ENCODE assay signal across 8 mouse cellular contexts in genomic region chr19:7279114-7279513, GRCm38 (mm10). TPM values are rescaled to one million over a fixed set of nuclear protein-coding genes. Genes with fewer than 3 reads are reported as not detected.
DNase-seq lines count a peak whose midpoint lies in the region; ATAC-seq and TF ChIP-seq lines count a peak whose summit lies in the region.

No protein-coding gene starts in this region.

- H3K9ac ChIP-seq in forebrain, postnatal 0 days = no peak overlapping the region
- peak overlapping the region; percentile 4; the same call in 1 of the 2 replicates for H3K9ac ChIP-seq in hindbrain, embryonic 15.5 days
- H3K9ac ChIP-seq in liver, embryonic 12.5 days = no peak overlapping the region
- H3K9ac ChIP-seq in neural tube, embryonic 13.5 days = peak overlapping the region; percentile 27

- 37% methylated on average over 6 of the region's 6 CpGs for WGBS in forebrain, postnatal 0 days
- 32% methylated on average over 6 of the region's 6 CpGs for WGBS in hindbrain, embryonic 15.5 days
- 66% methylated on average over 6 of the region's 6 CpGs for WGBS in liver, embryonic 12.5 days (ENCODE audit: insufficient replicate concordance)
- 37% methylated on average over 6 of the region's 6 CpGs for WGBS in neural tube, embryonic 13.5 days

- peak; percentile 65 for TF ChIP-seq CTCF in forebrain, postnatal 0 days (IDR thresholded peaks at IDR 0.05; ENCODE audit: low read depth)

- H3K4me3 ChIP-seq in forebrain, postnatal 0 days (ENCODE audit: low read depth, low read length) = no peak overlapping the region
- H3K4me3 ChIP-seq in hindbrain, embryonic 15.5 days = no peak overlapping the region
- H3K4me3 ChIP-seq in liver, embryonic 12.5 days = no peak overlapping the region
- H3K4me3 ChIP-seq in neural tube, embryonic 13.5 days = no peak overlapping the region

- H3K4me1 ChIP-seq in forebrain, postnatal 0 days (ENCODE audit: insufficient read depth) = no peaks in the 10 kb centered on the region
- H3K4me1 ChIP-seq in hindbrain, embryonic 15.5 days (replicated peaks) = peaks cover 48% of the 10 kb centered on the region
- peaks cover 15% of the 10 kb centered on the region for H3K4me1 ChIP-seq in liver, embryonic 12.5 days
- H3K4me1 ChIP-seq in neural tube, embryonic 13.5 days (replicated peaks) = peaks cover 51% of the 10 kb centered on the region

- peaks cover 84% of the 10 kb centered on the region for H3K36me3 ChIP-seq in forebrain, postnatal 0 days (ENCODE audit: insufficient read depth)
- peaks cover 49% of the 10 kb centered on the region for H3K36me3 ChIP-seq in hindbrain, embryonic 15.5 days
- H3K36me3 ChIP-seq in liver, embryonic 12.5 days = peaks cover 97% of the 10 kb centered on the region
- peaks cover 96% of the 10 kb centered on the region for H3K36me3 ChIP-seq in neural tube, embryonic 13.5 days

- ATAC-seq in forebrain, postnatal 0 days = peak; percentile 34
- no peak for ATAC-seq in hindbrain, embryonic 15.5 days (ENCODE audit: low FRiP score, low read depth)
- ATAC-seq in liver, embryonic 12.5 days = peak; percentile 8; the same call in 1 of the 2 replicates
- ATAC-seq in neural tube, embryonic 13.5 days (ENCODE audit: low read depth) = peak; percentile 21

- DNase-seq in cerebellum, adult 9-11 months = peak; percentile 37
- DNase-seq in cerebellum, postnatal 36 days = no peak
- DNase-seq in R1 (ENCODE audit: low read depth, low spot score) = peak; percentile 72
- DNase-seq in forebrain, postnatal 0 days = peak; percentile 52
- DNase-seq in yolk sac, embryonic 10.5 days (ENCODE audit: low spot score) = no peak

- H3K9me3 ChIP-seq in forebrain, postnatal 0 days (ENCODE audit: low read length) = no peaks in the 10 kb centered on the region
- H3K9me3 ChIP-seq in hindbrain, embryonic 15.5 days = no peaks in the 10 kb centered on the region
- H3K9me3 ChIP-seq in liver, embryonic 12.5 days (replicated peaks) = no peaks in the 10 kb centered on the region
- H3K9me3 ChIP-seq in neural tube, embryonic 13.5 days = no peaks in the 10 kb centered on the region

- no peaks in the 10 kb centered on the region for H3K27me3 ChIP-seq in forebrain, postnatal 0 days (ENCODE audit: insufficient read depth, low read length)
- H3K27me3 ChIP-seq in hindbrain, embryonic 15.5 days = no peaks in the 10 kb centered on the region
- H3K27me3 ChIP-seq in liver, embryonic 12.5 days (replicated peaks) = no peaks in the 10 kb centered on the region
- no peaks in the 10 kb centered on the region for H3K27me3 ChIP-seq in neural tube, embryonic 13.5 days

- 0 out of 2 replicates have a peak overlapping the region, but pooled peaks have one; percentile 40 for H3K27ac ChIP-seq in forebrain, postnatal 0 days (ENCODE audit: low read depth, low read length)
- H3K27ac ChIP-seq in hindbrain, embryonic 15.5 days (replicated peaks) = peak overlapping the region; percentile 74
- H3K27ac ChIP-seq in liver, embryonic 12.5 days = no peak overlapping the region
- peak overlapping the region; percentile 89 for H3K27ac ChIP-seq in neural tube, embryonic 13.5 days (replicated peaks)

- no peak overlapping the region for H3K4me2 ChIP-seq in forebrain, postnatal 0 days (ENCODE audit: low read depth)
- no peak overlapping the region for H3K4me2 ChIP-seq in hindbrain, embryonic 15.5 days
- H3K4me2 ChIP-seq in liver, embryonic 12.5 days = no peak overlapping the region
- H3K4me2 ChIP-seq in neural tube, embryonic 13.5 days = no peak overlapping the region

RNA-seq across cellular contexts. Expression of gene Rcor2, which starts 12.0 kb away (rescaled TPM):
- 41.9 and 49.6 TPM in 2 replicates for total RNA-seq in forebrain, postnatal 0 days (2014; rRNA removed)
- 13.7 and 14.5 TPM in 2 replicates for polyA plus RNA-seq in forebrain, postnatal 0 days (2015; fragmentation: Nextera tagmentation; extraction: Ambion mirVana)
- 24.0 and 32.1 TPM in 2 replicates for polyA plus RNA-seq in hindbrain, embryonic 15.5 days (2015; fragmentation: Nextera tagmentation; extraction: Ambion mirVana)
- 4.0 and 5.1 TPM in 2 replicates for polyA plus RNA-seq in liver, embryonic 12.5 days (2016; fragmentation: Nextera tagmentation; extraction: Ambion mirVana)
- 31.0 and 31.1 TPM in 2 replicates for polyA plus RNA-seq in neural tube, embryonic 13.5 days (2015; fragmentation: Nextera tagmentation; extraction: Ambion mirVana)

RNA-seq across cellular contexts. Expression of gene Naa40, which starts 38.1 kb away (rescaled TPM):
- 48.5 and 57.7 TPM in 2 replicates for total RNA-seq in forebrain, postnatal 0 days (2014; rRNA removed)
- 34.7 and 44.0 TPM in 2 replicates for polyA plus RNA-seq in forebrain, postnatal 0 days (2015; fragmentation: Nextera tagmentation; extraction: Ambion mirVana)
- polyA plus RNA-seq in hindbrain, embryonic 15.5 days (2015; fragmentation: Nextera tagmentation; extraction: Ambion mirVana) = 62.2 and 66.2 TPM in 2 replicates
- polyA plus RNA-seq in liver, embryonic 12.5 days (2016; fragmentation: Nextera tagmentation; extraction: Ambion mirVana) = 42.0 and 44.8 TPM in 2 replicates
- 58.1 TPM in 2 replicates for polyA plus RNA-seq in neural tube, embryonic 13.5 days (2015; fragmentation: Nextera tagmentation; extraction: Ambion mirVana)

Comparison
In these comparisons a context has a peak if more than half of its experiments do, and no peak if none do; other contexts are left out.
1. DNase-seq: peak in cerebellum, adult 9-11 months (single experiment), R1 (single experiment) and forebrain, postnatal 0 days (single experiment); none in cerebellum, postnatal 36 days (0 of 2) and yolk sac, embryonic 10.5 days (single experiment).
2. H3K9ac ChIP-seq: peak in hindbrain, embryonic 15.5 days (single experiment) and neural tube, embryonic 13.5 days (single experiment); none in forebrain, postnatal 0 days (single experiment) and liver, embryonic 12.5 days (single experiment).